Mouse (Mus musculus) T-helper 2 cell (primary cell): ENCODE data around the gene Gm10409.
"Not testable (repeated sequence)": the region's sequence is repeated elsewhere in the genome, so short reads cannot be mapped to it uniquely, and the experiment has no call there.

Source experiments
- in situ Hi-C: fragments of 300-600 bp; cut with MboI, MseI; formaldehyde crosslinking; loops from one replicate; pipeline ENCODE4 v1.15.1; 2025; ENCODE audit warnings: high pct_unique_total_duplicates

The Gm10409 gene

DNA sequence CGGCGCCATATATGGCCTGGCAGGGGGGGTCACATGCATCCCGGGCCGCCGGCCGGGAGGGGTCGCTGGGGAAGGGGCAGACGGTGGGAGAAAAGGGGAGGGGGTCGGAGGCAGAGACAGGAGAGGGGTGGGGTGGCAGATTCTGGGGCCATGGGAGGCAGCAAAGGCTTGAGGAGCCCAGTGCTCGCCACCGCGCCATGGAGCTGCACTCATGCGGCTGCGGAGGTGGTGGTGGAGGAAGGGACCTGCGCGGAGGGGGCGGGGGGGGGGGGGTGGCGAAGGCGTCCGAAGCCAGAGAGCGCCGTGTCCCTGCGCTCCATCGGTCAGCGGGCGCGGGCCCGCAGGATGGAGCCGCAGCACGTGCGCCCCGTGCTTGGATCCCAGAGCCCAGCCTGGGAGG is at the start of gene Gm10409:
Gene Gm10409 (plus strand): TSS at position 301 of the 400 bp plus-strand sequence.
- in situ Hi-C loops: loop anchor here (25.0 kb wide), 1 partner anchor 250 kb away; the partner anchor contains the start of gene Gm3020

DNA sequence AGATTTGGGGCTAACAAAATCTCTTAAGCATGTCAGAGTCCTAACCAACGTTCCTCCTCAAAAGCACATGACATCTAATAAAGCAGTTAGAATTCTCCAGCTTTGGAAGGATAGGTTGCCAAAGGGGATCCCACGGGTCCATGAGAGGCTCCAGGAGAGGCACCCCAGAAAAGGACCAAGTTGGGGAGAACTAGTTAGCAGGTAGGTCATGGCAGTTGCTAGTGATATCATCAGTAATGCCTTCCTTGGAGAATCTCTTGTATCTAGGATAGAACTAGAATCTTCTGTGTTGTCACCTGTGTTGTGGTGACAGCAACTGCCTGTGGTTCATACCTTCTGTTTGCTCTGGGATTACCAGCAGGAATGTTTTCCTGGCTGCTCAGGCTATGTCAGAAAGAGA is 17.6 kb upstream of the Gm10409 start, which contains the start of gene Gm10413:
Gene Gm10413 (plus strand): TSS at position 301 of the 400 bp plus-strand sequence.
- in situ Hi-C loops: not testable (repeated sequence)

DNA sequence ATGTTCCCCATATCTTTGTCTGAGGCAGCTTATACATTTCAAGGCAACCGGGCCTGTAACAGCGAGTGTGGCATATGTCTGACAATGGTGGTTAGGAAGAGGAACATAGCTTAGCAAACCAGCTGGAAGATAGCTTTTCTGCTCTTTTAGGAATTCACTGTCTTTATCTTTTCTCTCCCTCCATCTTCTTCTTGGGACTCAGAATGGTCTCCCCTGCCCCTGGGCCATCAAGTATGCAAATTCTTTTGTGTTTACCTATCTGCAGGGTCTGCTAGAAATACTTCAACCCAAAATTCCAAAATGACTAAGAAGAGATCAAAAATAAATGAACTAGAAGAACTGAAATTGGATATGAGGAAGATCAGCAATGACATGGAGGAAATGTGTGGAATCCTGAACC is 15.4 kb downstream of the Gm10409 start, which contains the start of gene Gm3005:
Gene Gm3005 (plus strand): TSS at position 301 of the 400 bp plus-strand sequence.
- in situ Hi-C loops: not testable (repeated sequence)

DNA sequence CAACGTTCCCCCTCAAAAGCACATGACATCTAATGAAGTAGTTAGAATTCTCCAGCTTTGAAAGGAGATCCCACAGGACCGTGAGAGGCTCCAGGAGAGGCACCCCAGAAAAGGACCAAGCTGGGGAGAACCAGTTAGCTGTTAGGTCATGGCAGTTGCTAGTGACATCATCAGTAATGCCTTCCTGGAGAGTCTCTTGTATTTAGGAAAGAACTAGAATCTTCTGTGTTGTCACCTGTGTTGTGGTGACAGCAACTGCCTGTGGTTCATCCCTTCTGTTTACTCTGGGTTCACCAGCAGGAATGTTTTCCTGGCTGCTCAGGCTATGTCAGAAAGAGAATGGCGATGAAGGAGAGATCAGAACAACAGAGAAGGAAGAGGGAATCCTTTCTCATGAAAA is 36.7 kb downstream of the Gm10409 start, which contains the start of gene Gm10408:
Gene Gm10408 (plus strand): TSS at position 301 of the 400 bp plus-strand sequence.
- in situ Hi-C loops: not testable (repeated sequence)
